25 mouse cellular contexts compared by ENCODE assay signal in the genomic region with DNA sequence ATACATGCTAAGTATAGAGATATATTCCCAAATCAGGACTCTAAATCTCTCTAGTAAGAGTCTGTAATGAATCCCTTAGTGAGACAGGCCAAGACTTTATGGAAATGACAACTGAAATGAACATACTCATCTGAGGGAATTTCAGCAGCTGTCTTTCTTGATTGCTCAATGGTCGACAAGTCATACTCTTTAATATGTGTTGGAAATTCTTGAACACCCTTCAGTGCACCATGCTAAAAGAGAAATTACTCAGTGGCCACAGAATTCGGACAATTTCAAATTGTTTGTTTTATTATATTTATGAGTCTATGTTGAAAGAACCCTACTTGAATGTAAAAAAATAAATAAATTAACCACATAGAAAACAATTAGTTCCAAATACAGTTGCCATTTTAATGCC.
"Had no signal": no experiment of that assay in that cellular context is flagged by ENCODE, and none has a peak within 500 bp of the region (broad histone marks: within the 10 kb centered on the region; RNA-seq: fewer than 3 reads in every experiment).

No protein-coding gene starts in this region.

- H3K4me2 ChIP-seq: heart, embryonic 12.5 days; hindbrain, embryonic 12.5 days; hindbrain, embryonic 14.5 days; intestine, embryonic 15.5 days; limb, embryonic 12.5 days; liver, embryonic 12.5 days had no signal

- H3K36me3 ChIP-seq: heart, embryonic 10.5 days; heart, embryonic 12.5 days; hindbrain, embryonic 10.5 days; hindbrain, embryonic 12.5 days; intestine, embryonic 15.5 days; limb, embryonic 10.5 days; limb, embryonic 12.5 days; liver, embryonic 12.5 days had no signal

- H3K9ac ChIP-seq: heart, embryonic 12.5 days; hindbrain, embryonic 12.5 days; hindbrain, embryonic 14.5 days; intestine, embryonic 15.5 days; limb, embryonic 12.5 days; liver, embryonic 12.5 days; liver, embryonic 14.5 days had no signal

- H3K4me3 ChIP-seq: gastrocnemius, adult 2 months; heart, embryonic 10.5 days; heart, embryonic 12.5 days; hindbrain, embryonic 10.5 days; hindbrain, embryonic 12.5 days; intestine, embryonic 15.5 days; layer of hippocampus, adult 2 months; left cerebral cortex, adult 2 months; limb, embryonic 10.5 days; limb, embryonic 12.5 days; liver, embryonic 12.5 days had no signal

- DNase-seq: gastrocnemius, adult 2 months; gastrocnemius, postnatal 10 days; gastrocnemius, postnatal 25 days; heart, adult 18-20 months; heart, postnatal 10 days; heart, postnatal 4 days; kidney, adult 11 months; kidney, adult 2 months; kidney, postnatal 10 days; kidney, postnatal 25 days; kidney, postnatal 4 days had no signal

- ATAC-seq: hindbrain, embryonic 16.5 days; inflammation-experienced regulatory T-cells, adult 6 months; intestine, embryonic 15.5 days; liver, embryonic 12.5 days had no signal

- H3K9me3 ChIP-seq: heart, embryonic 10.5 days; heart, embryonic 12.5 days; hindbrain, embryonic 10.5 days; hindbrain, embryonic 12.5 days; intestine, embryonic 15.5 days; limb, embryonic 10.5 days; limb, embryonic 12.5 days; liver, embryonic 12.5 days had no signal

- H3K4me1 ChIP-seq: heart, embryonic 10.5 days; heart, embryonic 12.5 days; hindbrain, embryonic 10.5 days; hindbrain, embryonic 12.5 days; intestine, embryonic 15.5 days; limb, embryonic 10.5 days; limb, embryonic 12.5 days; liver, embryonic 12.5 days had no signal

- H3K27me3 ChIP-seq: heart, embryonic 12.5 days; hindbrain, embryonic 12.5 days; intestine, embryonic 15.5 days; limb, embryonic 12.5 days; liver, embryonic 12.5 days had no signal

- H3K27ac ChIP-seq: gastrocnemius, adult 2 months; heart, embryonic 10.5 days; hindbrain, embryonic 10.5 days; hindbrain, embryonic 12.5 days; hindbrain, embryonic 14.5 days; intestine, embryonic 15.5 days; layer of hippocampus, adult 2 months; left cerebral cortex, adult 2 months; limb, embryonic 10.5 days; limb, embryonic 12.5 days; liver, embryonic 12.5 days; liver, embryonic 14.5 days had no signal
